In genomic region chr1:162162677-162163076, GRCm38 (mm10) we compare ENCODE assay signal across 19 mouse cellular contexts.
A peak's percentile ranks its signal among the peaks of the same experiment; 100 is the strongest.
DNase-seq lines count a peak whose midpoint lies in the region; ATAC-seq and TF ChIP-seq lines count a peak whose summit lies in the region.
"Had no signal": no experiment of that assay in that cellular context is flagged by ENCODE, and none has a peak within 500 bp of the region (broad histone marks: within the 10 kb centered on the region; RNA-seq: fewer than 3 reads in every experiment).

No protein-coding gene starts in this region.

- no peaks in the 10 kb centered on the region for H3K27me3 ChIP-seq in kidney, embryonic 16.5 days (ENCODE audit: insufficient read depth, low read length)
- H3K27me3 ChIP-seq in embryonic facial prominence, embryonic 10.5 days (replicated peaks; ENCODE audit: low read depth, poor library complexity, severe bottlenecking): no peaks in the 10 kb centered on the region
- no peaks in the 10 kb centered on the region for H3K27me3 ChIP-seq in limb, embryonic 12.5 days
- no peaks in the 10 kb centered on the region for H3K27me3 ChIP-seq in forebrain, embryonic 13.5 days
- H3K27me3 ChIP-seq: CH12.LX; midbrain, embryonic 15.5 days had no signal

- H3K9me3 ChIP-seq in kidney, embryonic 16.5 days (ENCODE audit: low read length): no peaks in the 10 kb centered on the region
- no peaks in the 10 kb centered on the region for H3K9me3 ChIP-seq in embryonic facial prominence, embryonic 10.5 days
- H3K9me3 ChIP-seq in limb, embryonic 12.5 days: no peaks in the 10 kb centered on the region
- H3K9me3 ChIP-seq in forebrain, embryonic 13.5 days (replicated peaks): no peaks in the 10 kb centered on the region
- H3K9me3 ChIP-seq: midbrain, embryonic 15.5 days had no signal

- no peak for TF ChIP-seq CTCF in gastrocnemius, adult 2 months (IDR thresholded peaks at IDR 0.05)

- H3K4me3 ChIP-seq in gastrocnemius, adult 2 months: no peak overlapping the region
- no peak overlapping the region for H3K4me3 ChIP-seq in kidney, embryonic 16.5 days (ENCODE audit: low read length)
- no peak overlapping the region for H3K4me3 ChIP-seq in embryonic facial prominence, embryonic 10.5 days
- no peak overlapping the region for H3K4me3 ChIP-seq in limb, embryonic 12.5 days (replicated peaks)
- H3K4me3 ChIP-seq in forebrain, embryonic 13.5 days: no peak overlapping the region
- H3K4me3 ChIP-seq: left cerebral cortex, adult 2 months; midbrain, embryonic 15.5 days had no signal

- H3K27ac ChIP-seq in gastrocnemius, adult 2 months: peak overlapping the region; percentile 38; the same call in 1 of the 2 replicates
- peak overlapping the region; percentile 4; the same call in 1 of the 2 replicates for H3K27ac ChIP-seq in kidney, embryonic 16.5 days (ENCODE audit: low read length)
- H3K27ac ChIP-seq in embryonic facial prominence, embryonic 10.5 days (replicated peaks): peak overlapping the region; percentile 61
- H3K27ac ChIP-seq in limb, embryonic 12.5 days: peak overlapping the region; percentile 57
- no peak overlapping the region for H3K27ac ChIP-seq in forebrain, embryonic 13.5 days
- H3K27ac ChIP-seq: hindbrain, postnatal 0 days; left cerebral cortex, adult 2 months; midbrain, embryonic 15.5 days had no signal

- H3K4me2 ChIP-seq in kidney, embryonic 16.5 days (replicated peaks; ENCODE audit: low read depth, low read length): no peak overlapping the region
- H3K4me2 ChIP-seq in limb, embryonic 12.5 days: no peak overlapping the region
- H3K4me2 ChIP-seq in forebrain, embryonic 13.5 days: no peak overlapping the region
- H3K4me2 ChIP-seq: midbrain, embryonic 15.5 days had no signal

- peaks cover 15% of the 10 kb centered on the region for H3K4me1 ChIP-seq in kidney, embryonic 16.5 days (ENCODE audit: insufficient read depth, low read length)
- peaks cover 30% of the 10 kb centered on the region for H3K4me1 ChIP-seq in embryonic facial prominence, embryonic 10.5 days
- peaks cover 35% of the 10 kb centered on the region for H3K4me1 ChIP-seq in limb, embryonic 12.5 days (replicated peaks)
- no peaks in the 10 kb centered on the region for H3K4me1 ChIP-seq in forebrain, embryonic 13.5 days
- H3K4me1 ChIP-seq: midbrain, embryonic 15.5 days had no signal

- no peaks in the 10 kb centered on the region for H3K36me3 ChIP-seq in kidney, embryonic 16.5 days (ENCODE audit: insufficient read depth, low read length)
- no peaks in the 10 kb centered on the region for H3K36me3 ChIP-seq in embryonic facial prominence, embryonic 10.5 days (replicated peaks)
- H3K36me3 ChIP-seq in limb, embryonic 12.5 days: no peaks in the 10 kb centered on the region
- H3K36me3 ChIP-seq in forebrain, embryonic 13.5 days (ENCODE audit: poor library complexity, severe bottlenecking): no peaks in the 10 kb centered on the region
- H3K36me3 ChIP-seq: midbrain, embryonic 15.5 days had no signal

- no peak overlapping the region for H3K9ac ChIP-seq in kidney, embryonic 16.5 days (replicated peaks; ENCODE audit: low read length)
- no peak overlapping the region for H3K9ac ChIP-seq in limb, embryonic 12.5 days (replicated peaks)
- no peak overlapping the region for H3K9ac ChIP-seq in forebrain, embryonic 13.5 days
- H3K9ac ChIP-seq: forebrain, postnatal 0 days; midbrain, embryonic 15.5 days had no signal

- peak; percentile 49; the same call in 1 of the 2 replicates for ATAC-seq in kidney, embryonic 16.5 days (ENCODE audit: low FRiP score, low TSS enrichment)
- ATAC-seq in limb, embryonic 12.5 days (ENCODE audit: insufficient number of reproducible peaks, insufficient read depth, low FRiP score, low TSS enrichment, low read depth): no peak
- ATAC-seq in forebrain, embryonic 13.5 days: no peak
- ATAC-seq: forebrain, postnatal 0 days; hindbrain, postnatal 0 days; midbrain, embryonic 15.5 days had no signal

- intact Hi-C loops in gastrocnemius, adult 2 months (cut with DNase I): no loop called here

- DNase-seq in gastrocnemius, adult 2 months: no peak
- DNase-seq in gastrocnemius, postnatal 25 days: no peak
- no peak for DNase-seq in kidney, postnatal 4 days
- DNase-seq in embryonic facial prominence, embryonic 10.5 days (ENCODE audit: low spot score): no peak
- DNase-seq in B cell, adult 2 months: no peak
- DNase-seq: cerebellum, adult 9-10 months; forebrain, postnatal 0 days; heart, postnatal 36 days; kidney, adult 9 months; lung, adult 18-20 months; right cerebral cortex, adult 18-20 months; spleen, adult 18-20 months had no signal

- WGBS in kidney, embryonic 16.5 days: 40% methylated on average over 7 of the region's 7 CpGs
- WGBS in embryonic facial prominence, embryonic 10.5 days: 82% methylated on average over 7 of the region's 7 CpGs
- WGBS in limb, embryonic 12.5 days: 80% methylated on average over 7 of the region's 7 CpGs
- 78% methylated on average over 7 of the region's 7 CpGs for WGBS in forebrain, embryonic 13.5 days
